Mouse (Mus musculus): ENCODE measurements at regions not wholly inside any gene's neighbourhood (a gene's known extent, or its start where the extent isn't known, plus 50 kb on each side); places are given as distances from the start of the nearest gene placed in this dataset.

- in situ Hi-C loops (cut with MboI, MseI), result no loop called here
Observed at GRCm38 (mm10) chr4:70952671-70953070, 417.9 kb upstream of the Megf9 start.

GRCm38 (mm10) chr4:70940146-70940545 lies 405.4 kb upstream of the Megf9 start:
- in situ Hi-C loops (cut with MboI, MseI), result no loop called here

GRCm38 (mm10) chr4:70934140-70934539 lies 399.3 kb upstream of the Megf9 start:
- in situ Hi-C loops (cut with MboI, MseI), result no loop called here

- in situ Hi-C loops (cut with MboI, MseI), result no loop called here
Observed at GRCm38 (mm10) chr4:70921972-70922692, 387.3 kb upstream of the Megf9 start.

- in situ Hi-C loops (cut with MboI, MseI), result loop anchor here (5.0 kb wide), 1 partner anchor 57 kb away; no protein-coding TSS in a partner anchor
Observed at GRCm38 (mm10) chr4:70914566-70914965, 379.8 kb upstream of the Megf9 start.

- in situ Hi-C loops (cut with MboI, MseI), result no loop called here
Observed at GRCm38 (mm10) chr4:70906771-70907749, 372.3 kb upstream of the Megf9 start.

Data from regulatory T cell (primary cell).